Mouse (Mus musculus): ENCODE measurements around the gene Aph1a. TPM values are rescaled to one million over a fixed set of nuclear protein-coding genes. Genes with fewer than 3 reads are reported as not detected.
A peak's percentile ranks its signal among the peaks of the same experiment; 100 is the strongest.

Gene Aph1a
- polyA plus RNA-seq, 1 experiment from 2014 or later = 30.1 TPM

DNA sequence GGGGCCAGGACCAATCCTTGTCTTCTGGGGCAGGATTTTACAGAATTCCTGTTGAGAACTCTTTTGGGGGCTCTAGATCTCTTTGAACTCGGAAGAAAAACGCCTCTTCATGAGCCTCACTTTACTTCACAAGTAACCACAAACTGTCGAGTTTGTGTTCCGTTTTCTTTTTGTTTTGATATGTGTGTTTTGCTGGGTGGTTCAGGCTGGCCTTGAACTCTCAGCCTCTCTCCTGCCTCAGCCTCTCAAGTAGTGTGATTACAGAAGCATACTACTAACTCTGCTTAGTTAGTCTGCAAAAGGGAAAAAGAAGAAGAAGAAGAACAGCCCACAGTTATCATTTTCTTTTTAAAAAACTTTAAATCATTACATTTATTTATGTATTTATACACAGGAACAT, 30.4 kb downstream of the Aph1a start:
- H3K36me3 ChIP-seq (ENCODE audit: control insufficient read depth, insufficient read depth, low read length) = no peaks in the 10 kb centered on the region
- 79% methylated on average over 4 of the region's 4 CpGs for WGBS

DNA sequence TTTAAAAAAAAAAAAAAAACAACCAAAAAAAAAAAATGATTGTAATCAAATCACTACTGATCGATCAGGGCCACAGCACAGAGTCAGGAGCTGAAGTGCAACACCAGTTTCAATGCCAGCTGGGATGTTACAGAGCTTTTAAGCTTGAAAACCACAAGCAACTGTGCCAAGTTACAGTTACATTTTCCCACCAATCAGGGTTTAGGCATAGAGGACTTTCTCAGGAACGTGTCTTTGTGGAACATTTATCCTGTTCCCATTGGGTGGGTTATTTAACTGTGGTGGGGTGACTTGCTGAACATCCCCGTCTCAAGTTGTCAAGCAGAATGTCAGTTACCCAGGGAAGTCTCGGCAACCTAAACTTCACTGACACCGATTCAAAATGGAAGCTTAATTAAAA, 31.3 kb downstream of the Aph1a start:
- no peak overlapping the region for H3K4me3 ChIP-seq (ENCODE audit: low read length)
- H3K9me3 ChIP-seq (ENCODE audit: control insufficient read depth, low read length) = no peaks in the 10 kb centered on the region
- H3K9ac ChIP-seq (ENCODE audit: low read depth, low read length) = no peak overlapping the region
- H3K27ac ChIP-seq (ENCODE audit: low read depth, low read length) = no peak overlapping the region
- H3K4me1 ChIP-seq (ENCODE audit: control insufficient read depth, insufficient read depth, low read depth, low read length) = no peaks in the 10 kb centered on the region; the same call in 1 of the 2 replicates
- 86% methylated on average over 5 of the region's 5 CpGs for whole genome bisulfite sequencing
- no peaks in the 10 kb centered on the region for H3K27me3 ChIP-seq (replicated peaks; ENCODE audit: control insufficient read depth, insufficient read depth, low read length)
- H3K36me3 ChIP-seq (ENCODE audit: control insufficient read depth, insufficient read depth, low read length) = no peaks in the 10 kb centered on the region
- no peak overlapping the region for H3K4me2 ChIP-seq (ENCODE audit: low read length)
- no peak for ATAC-seq

More for the DNA sequence above, 30.4 kb downstream of the Aph1a start:
- Histone ChIP-seq H3K4me1 (ENCODE audit: control insufficient read depth, insufficient read depth, low read depth, low read length) (no peaks in the 10 kb centered on the region; the same call in 1 of the 2 replicates), H3K9ac (ENCODE audit: low read depth, low read length) (no peak overlapping the region), H3K27ac (ENCODE audit: low read depth, low read length) (no peak overlapping the region), H3K4me2 (ENCODE audit: low read length) (no peak overlapping the region), H3K4me3 (ENCODE audit: low read length) (no peak overlapping the region), H3K27me3 (replicated peaks; ENCODE audit: control insufficient read depth, insufficient read depth, low read length) (no peaks in the 10 kb centered on the region), H3K9me3 (ENCODE audit: control insufficient read depth, low read length) (no peaks in the 10 kb centered on the region)
- ATAC-seq = no peak

DNA sequence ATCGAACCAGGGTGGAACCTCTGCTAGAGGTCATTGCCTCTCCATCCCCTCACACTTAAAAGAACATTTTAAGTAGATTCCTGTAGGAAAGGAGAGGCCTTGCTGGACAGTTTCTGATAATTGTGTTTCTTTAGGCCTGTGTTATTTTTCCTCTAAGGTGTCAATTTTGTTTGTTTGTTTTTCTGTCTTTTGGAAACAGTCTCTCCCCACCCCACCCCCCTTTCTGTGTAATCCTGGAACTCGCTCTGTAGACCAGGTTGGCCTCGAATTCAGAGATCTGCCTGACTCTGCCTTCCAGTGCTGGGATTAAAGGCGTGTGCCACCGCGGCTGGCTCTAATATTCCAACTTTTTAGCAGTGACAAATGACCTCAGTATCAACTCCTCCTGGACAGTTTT, 34.5 kb downstream of the Aph1a start:
- H3K4me2 ChIP-seq (ENCODE audit: low read length) = peak overlapping the region; percentile 68
- no peaks in the 10 kb centered on the region for H3K27me3 ChIP-seq (replicated peaks; ENCODE audit: control insufficient read depth, insufficient read depth, low read length)
- 63% methylated on average over 6 of the region's 6 CpGs for whole genome bisulfite sequencing
- no peaks in the 10 kb centered on the region for H3K9me3 ChIP-seq (ENCODE audit: control insufficient read depth, low read length)
- ATAC-seq = no peak
- peak overlapping the region; percentile 24; the same call in 1 of the 2 replicates for H3K9ac ChIP-seq (ENCODE audit: low read depth, low read length)
- H3K36me3 ChIP-seq (ENCODE audit: control insufficient read depth, insufficient read depth, low read length) = no peaks in the 10 kb centered on the region
- peak overlapping the region; percentile 86 for H3K4me3 ChIP-seq (ENCODE audit: low read length)
- H3K27ac ChIP-seq (ENCODE audit: low read depth, low read length) = no peak overlapping the region
- H3K4me1 ChIP-seq (ENCODE audit: control insufficient read depth, insufficient read depth, low read depth, low read length) = peaks cover 5% of the 10 kb centered on the region

DNA sequence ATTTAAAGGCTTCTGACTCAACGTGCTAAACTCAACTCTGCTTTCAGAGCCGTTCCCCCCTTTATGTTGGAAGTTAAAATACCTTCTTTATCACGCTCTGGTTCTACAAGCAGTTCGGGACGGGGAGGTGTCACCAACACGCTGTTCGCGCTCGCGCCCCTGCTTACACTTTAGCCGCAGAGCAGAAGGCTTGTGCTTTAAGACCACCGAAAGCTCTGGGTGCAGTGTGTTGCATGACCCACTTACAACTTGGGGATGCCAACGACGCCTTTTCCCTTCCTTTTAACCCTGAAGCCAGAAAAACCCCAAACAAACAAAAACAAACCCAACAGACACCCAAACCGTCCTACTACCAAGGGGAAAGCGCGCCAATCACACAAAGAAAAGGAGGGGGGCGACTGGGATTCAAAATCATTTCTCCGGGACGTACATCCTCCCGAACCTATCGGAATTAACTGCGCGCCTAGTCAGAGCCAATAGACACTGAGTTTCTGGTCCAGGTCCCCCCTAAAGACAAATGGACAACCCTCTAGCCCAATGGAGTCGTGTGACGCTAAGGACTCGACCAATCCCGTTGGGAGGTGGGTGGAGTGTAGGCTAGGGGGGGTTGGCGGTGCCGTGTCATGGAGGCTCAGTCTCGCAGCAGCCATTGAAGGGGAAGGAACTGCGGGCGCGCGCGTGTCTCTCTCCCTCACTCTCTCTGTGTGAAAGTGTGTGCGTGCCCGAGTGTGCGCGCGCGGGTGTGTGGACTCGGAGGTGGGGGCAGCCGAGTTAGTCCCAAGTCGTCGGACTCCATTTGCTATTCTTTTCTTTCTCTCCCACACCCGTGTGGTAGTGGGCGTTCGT, 35.1 kb downstream of the Aph1a start, which contains the start of gene Anp32e:
Gene Anp32e, plus strand, starts transcription at position 589 of the 846 bp plus-strand sequence.
- H3K9me3 ChIP-seq (ENCODE audit: control insufficient read depth, low read length) = no peaks in the 10 kb centered on the region
- H3K9ac ChIP-seq (ENCODE audit: low read depth, low read length) = peak within 1 kb of the TSS; percentile 85
- peak within 1 kb of the TSS; percentile 82 for H3K4me2 ChIP-seq (ENCODE audit: low read length)
- H3K4me1 ChIP-seq (ENCODE audit: control insufficient read depth, insufficient read depth, low read depth, low read length) = peaks cover 5% of the 10 kb centered on the region
- H3K27me3 ChIP-seq (replicated peaks; ENCODE audit: control insufficient read depth, insufficient read depth, low read length) = no peaks in the 10 kb centered on the region
- H3K4me3 ChIP-seq (ENCODE audit: low read length) = peak within 1 kb of the TSS; percentile 86
- peak; percentile 100 for ATAC-seq
- under 1% methylated on average over 45 of the region's 49 CpGs for WGBS
- H3K36me3 ChIP-seq (ENCODE audit: control insufficient read depth, insufficient read depth, low read length) = peaks cover 1% of the 10 kb centered on the region; the same call in 1 of the 2 replicates
- peak within 1 kb of the TSS; percentile 86 for H3K27ac ChIP-seq (ENCODE audit: low read depth, low read length)

DNA sequence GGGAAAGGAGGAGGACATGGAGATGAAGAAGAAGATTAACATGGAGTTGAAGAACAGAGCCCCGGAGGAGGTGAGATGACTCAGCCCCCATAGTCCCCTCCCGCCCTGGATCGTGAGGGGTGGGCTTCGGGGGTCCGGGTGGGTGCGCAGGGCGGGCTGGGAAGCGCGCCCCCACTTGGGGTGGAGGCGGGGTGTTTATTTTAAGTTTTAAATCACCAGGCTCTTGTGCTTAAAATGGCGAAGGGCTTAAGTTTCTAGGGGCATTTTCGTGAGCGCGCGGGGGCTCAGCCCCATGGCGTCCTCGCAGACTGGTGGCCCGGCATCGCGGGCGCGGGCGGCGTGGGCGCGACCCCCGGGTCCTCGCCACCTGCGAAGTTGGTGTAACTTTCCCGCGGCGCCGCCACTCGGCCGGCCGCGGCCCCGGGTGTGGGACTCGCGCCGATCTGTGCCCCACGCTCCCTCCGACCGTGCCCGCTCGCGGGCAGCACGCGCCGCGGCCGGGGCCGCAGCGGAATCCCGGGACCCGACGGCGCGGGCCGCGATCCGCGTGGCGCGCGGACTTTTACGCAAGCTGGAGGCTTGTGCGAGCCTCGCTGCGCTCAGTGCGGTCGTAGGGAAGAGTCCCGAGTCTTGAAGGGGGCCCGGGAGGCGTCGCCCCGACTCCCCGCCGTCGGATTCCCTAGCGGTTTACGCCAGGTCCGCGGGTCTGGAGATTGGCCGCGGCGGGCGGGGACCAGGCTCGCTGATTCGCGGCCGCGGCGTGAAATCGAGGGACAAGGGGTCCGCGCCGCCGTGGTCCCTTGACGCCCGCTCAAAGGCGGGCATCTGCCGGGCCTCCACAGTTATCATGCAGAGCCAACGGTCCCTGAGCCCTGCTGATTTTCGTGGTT, 36.1 kb downstream of the Aph1a start:
- no peaks in the 10 kb centered on the region for H3K9me3 ChIP-seq (ENCODE audit: control insufficient read depth, low read length)
- under 1% methylated on average over 84 of the region's 105 CpGs for WGBS
- no peak; the same call in 1 of the 2 replicates for ATAC-seq

DNA sequence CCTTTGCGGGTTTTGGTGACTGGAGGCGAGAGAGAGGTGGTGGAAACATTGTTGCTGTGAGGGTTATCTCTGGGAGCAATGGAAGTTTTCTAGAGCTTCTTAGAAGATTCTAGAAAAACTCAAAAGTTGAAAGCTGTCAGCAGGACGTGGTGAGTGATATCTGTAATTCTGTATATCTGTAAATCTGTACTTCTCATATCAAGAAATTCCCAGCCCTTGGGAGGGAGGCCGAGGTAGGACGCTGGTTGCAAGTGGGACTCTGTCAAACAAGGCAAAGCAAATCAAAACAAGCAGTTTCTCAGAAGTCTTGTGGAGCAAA, 36.7 kb downstream of the Aph1a start:
- no peak for ATAC-seq
- WGBS = 5% methylated on average over 5 of the region's 5 CpGs

More for the DNA sequence above, 36.1 kb downstream of the Aph1a start:
- Histone ChIP-seq H3K4me2 (ENCODE audit: low read length) (peak overlapping the region; percentile 82), H3K4me1 (ENCODE audit: control insufficient read depth, insufficient read depth, low read depth, low read length) (peaks cover 5% of the 10 kb centered on the region), H3K27ac (ENCODE audit: low read depth, low read length) (peak overlapping the region; percentile 86), H3K36me3 (ENCODE audit: control insufficient read depth, insufficient read depth, low read length) (peaks cover 5% of the 10 kb centered on the region; the same call in 1 of the 2 replicates), H3K27me3 (replicated peaks; ENCODE audit: control insufficient read depth, insufficient read depth, low read length) (no peaks in the 10 kb centered on the region), H3K9ac (ENCODE audit: low read depth, low read length) (peak overlapping the region; percentile 85), H3K4me3 (ENCODE audit: low read length) (peak overlapping the region; percentile 86)

DNA sequence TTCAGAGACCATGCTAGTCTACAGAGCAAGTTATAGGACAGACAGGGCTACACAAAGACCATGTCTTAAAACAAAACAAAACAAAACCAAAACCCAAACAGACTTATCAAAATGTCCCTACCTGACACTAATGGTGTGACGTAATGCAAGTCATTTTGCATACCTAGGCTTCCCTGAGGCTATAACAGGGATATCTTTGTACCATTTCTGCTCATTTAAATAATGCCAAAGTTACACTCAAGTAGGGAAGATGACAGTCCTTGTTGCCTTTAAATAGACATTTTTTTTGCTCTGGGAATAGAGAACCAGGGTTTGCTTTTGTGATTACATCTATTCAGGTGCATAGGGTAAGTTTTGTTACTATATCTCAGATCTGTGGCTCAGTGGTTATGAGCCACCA, 37.7 kb downstream of the Aph1a start:
- H3K27me3 ChIP-seq (replicated peaks; ENCODE audit: control insufficient read depth, insufficient read depth, low read length) = no peaks in the 10 kb centered on the region
- 88% methylated on average over 1 of the region's 1 CpGs for whole genome bisulfite sequencing
- H3K27ac ChIP-seq (ENCODE audit: low read depth, low read length) = no peak overlapping the region
- ATAC-seq = no peak
- no peaks in the 10 kb centered on the region for H3K9me3 ChIP-seq (ENCODE audit: control insufficient read depth, low read length)
- H3K9ac ChIP-seq (ENCODE audit: low read depth, low read length) = no peak overlapping the region
- peaks cover 5% of the 10 kb centered on the region for H3K4me1 ChIP-seq (ENCODE audit: control insufficient read depth, insufficient read depth, low read depth, low read length)
- no peak overlapping the region for H3K4me2 ChIP-seq (ENCODE audit: low read length)
- peaks cover 5% of the 10 kb centered on the region; the same call in 1 of the 2 replicates for H3K36me3 ChIP-seq (ENCODE audit: control insufficient read depth, insufficient read depth, low read length)
- no peak overlapping the region for H3K4me3 ChIP-seq (ENCODE audit: low read length)

More for the DNA sequence above, 36.7 kb downstream of the Aph1a start:
- Histone ChIP-seq H3K27ac (ENCODE audit: low read depth, low read length) (no peak overlapping the region; the same call in 1 of the 2 replicates), H3K9ac (ENCODE audit: low read depth, low read length) (peak overlapping the region; percentile 85), H3K36me3 (ENCODE audit: control insufficient read depth, insufficient read depth, low read length) (peaks cover 5% of the 10 kb centered on the region; the same call in 1 of the 2 replicates), H3K4me3 (ENCODE audit: low read length) (peak overlapping the region; percentile 86), H3K27me3 (replicated peaks; ENCODE audit: control insufficient read depth, insufficient read depth, low read length) (no peaks in the 10 kb centered on the region), H3K4me1 (ENCODE audit: control insufficient read depth, insufficient read depth, low read depth, low read length) (peaks cover 5% of the 10 kb centered on the region), H3K9me3 (ENCODE audit: control insufficient read depth, low read length) (no peaks in the 10 kb centered on the region), H3K4me2 (ENCODE audit: low read length) (peak overlapping the region; percentile 82)

DNA sequence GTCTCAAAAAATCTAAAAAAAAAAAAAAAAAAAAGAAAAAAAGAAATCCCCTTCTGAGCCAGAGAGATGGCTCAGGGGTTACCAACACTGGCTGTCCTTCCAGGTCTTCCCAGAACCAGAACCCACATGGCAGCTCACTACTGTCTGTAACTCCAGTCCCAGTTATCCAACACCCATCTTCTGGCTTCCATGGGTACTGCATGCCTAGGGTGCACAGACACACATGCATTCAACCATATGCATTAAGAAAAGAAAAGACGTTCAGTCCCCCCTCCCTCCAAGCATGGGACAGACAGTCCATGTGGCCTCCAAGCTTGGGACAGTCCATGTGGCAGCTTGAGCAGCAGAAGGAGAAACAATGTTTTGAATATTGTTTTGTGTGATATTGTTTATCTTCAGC, 38.4 kb downstream of the Aph1a start:
- Histone ChIP-seq H3K27ac (ENCODE audit: low read depth, low read length) (no peak overlapping the region), H3K4me1 (ENCODE audit: control insufficient read depth, insufficient read depth, low read depth, low read length) (peaks cover 5% of the 10 kb centered on the region), H3K4me2 (ENCODE audit: low read length) (no peak overlapping the region), H3K36me3 (ENCODE audit: control insufficient read depth, insufficient read depth, low read length) (peaks cover 7% of the 10 kb centered on the region), H3K9ac (ENCODE audit: low read depth, low read length) (no peak overlapping the region), H3K27me3 (replicated peaks; ENCODE audit: control insufficient read depth, insufficient read depth, low read length) (no peaks in the 10 kb centered on the region), H3K4me3 (ENCODE audit: low read length) (no peak overlapping the region), H3K9me3 (ENCODE audit: control insufficient read depth, low read length) (no peaks in the 10 kb centered on the region)
- WGBS = 54% methylated on average over 1 of the region's 1 CpGs
- no peak for ATAC-seq

DNA sequence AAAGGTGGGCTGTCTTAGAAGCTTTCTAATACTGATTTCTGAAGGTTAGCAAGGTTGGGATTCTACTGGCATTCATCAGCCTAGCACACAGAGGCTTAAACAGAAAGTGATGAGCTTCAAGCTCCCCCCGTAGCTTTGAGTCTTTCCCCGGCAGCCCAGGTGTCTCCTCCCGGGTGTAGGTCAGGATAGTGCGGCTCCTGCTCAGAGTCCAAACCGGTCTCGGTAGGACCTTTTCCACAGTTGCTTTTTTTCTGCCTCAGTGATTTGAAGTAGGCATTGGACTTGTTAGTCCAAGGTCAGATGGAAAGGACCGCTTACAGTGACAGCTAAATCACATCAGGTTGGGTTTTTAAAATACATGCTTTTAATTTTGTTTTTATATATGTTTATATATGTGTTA, 38.8 kb downstream of the Aph1a start:
- ATAC-seq = no peak
- peaks cover 11% of the 10 kb centered on the region for H3K36me3 ChIP-seq (ENCODE audit: control insufficient read depth, insufficient read depth, low read length)
- 87% methylated on average over 7 of the region's 7 CpGs for WGBS
- no peaks in the 10 kb centered on the region for H3K27me3 ChIP-seq (replicated peaks; ENCODE audit: control insufficient read depth, insufficient read depth, low read length)
- H3K9ac ChIP-seq (ENCODE audit: low read depth, low read length) = no peak overlapping the region
- no peaks in the 10 kb centered on the region for H3K9me3 ChIP-seq (ENCODE audit: control insufficient read depth, low read length)
- H3K27ac ChIP-seq (ENCODE audit: low read depth, low read length) = no peak overlapping the region
- H3K4me2 ChIP-seq (ENCODE audit: low read length) = no peak overlapping the region
- H3K4me1 ChIP-seq (ENCODE audit: control insufficient read depth, insufficient read depth, low read depth, low read length) = peaks cover 5% of the 10 kb centered on the region
- H3K4me3 ChIP-seq (ENCODE audit: low read length) = no peak overlapping the region
